Mouse (Mus musculus) lung, adult 2 months (tissue): Measurements from ENCODE around the gene Fam207a.

Experiments used
- CTCF ChIP-seq: fragments of 200-500 bp; IDR thresholded peaks from 2 replicates; pipeline ENCODE4 v1.5.1; 2011; ENCODE audit warnings: mild to moderate bottlenecking, low read length, control low read depth; ENCODE audit not compliant: insufficient read depth
- POLR2A ChIP-seq: fragments of 200-500 bp; IDR thresholded peaks from 2 replicates; pipeline ENCODE4 v1.6.1; 2011; ENCODE audit warnings: low read depth, mild to moderate bottlenecking, control low read depth, low read length, borderline replicate concordance; ENCODE audit errors: extremely low read depth

- no peak for TF ChIP-seq POLR2A
- no peak for TF ChIP-seq CTCF
Observed at GRCm38 (mm10) chr10:77553285-77553684, 37.7 kb upstream of the Fam207a start.
